Mouse (Mus musculus): Measurements from ENCODE around the gene Vtcn1. TPM values are rescaled to one million over a fixed set of nuclear protein-coding genes. Genes with fewer than 3 reads are reported as not detected.

Gene Vtcn1
- not detected in 2 replicates for polyA plus RNA-seq (2021; fragmentation: Nextera tagmentation)
- long read RNA-seq, experiment 1 = 0 reads
- long read RNA-seq, experiment 2 = 0 reads

GRCm38 (mm10) chr3:100825225-100825965 is at the start of gene Vtcn1:
Vtcn1 (plus strand) TSS chr3:100825459.

GRCm38 (mm10) chr3:100921825-100922505 is 96.7 kb downstream of the Vtcn1 start, which contains the start of gene Trim45:
Trim45 (plus strand) TSS chr3:100922202.

Other genes starting within 250 kb of the Vtcn1 start
- gene Man1a2, start 140.0 kb upstream of the Vtcn1 start, polyA plus RNA-seq (2021; fragmentation: Nextera tagmentation) = 34.7 and 39.5 TPM in 2 replicates
- 2.3 and 2.7 TPM in 2 replicates for gene Trim45, start 96.7 kb downstream of the Vtcn1 start, polyA plus RNA-seq (2021; fragmentation: Nextera tagmentation)
- gene Ttf2, start 144.2 kb downstream of the Vtcn1 start, polyA plus RNA-seq (2021; fragmentation: Nextera tagmentation) = 0.39 and 0.43 TPM in 2 replicates
- 0.04 and 0.16 TPM in 2 replicates for gene Cd101, start 204.1 kb downstream of the Vtcn1 start, polyA plus RNA-seq (2021; fragmentation: Nextera tagmentation)

Measured in layer of hippocampus, adult 6 months (tissue).